Mouse (Mus musculus) MEL (cell line): ENCODE measurements around the gene Bmp7. TPM values are rescaled to one million over a fixed set of nuclear protein-coding genes. Genes with fewer than 3 reads are reported as not detected.

Source experiments
- DNase-seq: peaks from one replicate; pipeline ENCODE4 v3.0.0; 2011; ENCODE audit warnings: low read depth, low spot score
- H3K27ac ChIP-seq: 2 replicates; pipeline ENCODE4 v1.5.1; 2012; ENCODE audit warnings: low read depth, mild to moderate bottlenecking, control low read depth, low read length, moderate library complexity; ENCODE audit not compliant: control insufficient read depth
- H3K27me3 ChIP-seq, 2 experiments: fragments of 150-350 bp in 1 of 2; sonication (generic) in 1 of 2; 2 replicates each; pipeline ENCODE4 v1.6.1; 2012; ENCODE audit warnings: low read length in 2 of 2, mild to moderate bottlenecking in 2 of 2, improper control_type of control experiment in 1 of 2, moderate library complexity in 1 of 2; ENCODE audit not compliant: insufficient read depth in 2 of 2, control insufficient read depth in 1 of 2
- H3K36me3 ChIP-seq, 2 experiments: 2 replicates each; pipeline ENCODE4 v1.6.1; 2012 to 2014; ENCODE audit warnings: low read length in 2 of 2, improper control_type of control experiment in 1 of 2, inconsistent platforms in 1 of 2, mild to moderate bottlenecking in 1 of 2; ENCODE audit not compliant: insufficient read depth in 2 of 2, control insufficient read depth in 1 of 2
- H3K4me1 ChIP-seq, 2 experiments: fragments of 150-350 bp in 1 of 2; sonication (generic) in 1 of 2; 2 replicates each; pipeline ENCODE4 v1.6.1; 2012; ENCODE audit warnings: low read length in 2 of 2, improper control_type of control experiment in 1 of 2, mild to moderate bottlenecking in 1 of 2; ENCODE audit not compliant: insufficient read depth in 2 of 2, control insufficient read depth in 1 of 2
- H3K4me3 ChIP-seq, 2 experiments: fragments of 150-350 bp in 1 of 2; sonication (generic) in 1 of 2; 2 replicates each; pipeline ENCODE4 v1.5.1; 2012; ENCODE audit warnings: low read depth in 2 of 2, low read length in 2 of 2, mild to moderate bottlenecking in 2 of 2, moderate library complexity in 2 of 2, control low read depth in 1 of 2, improper control_type of control experiment in 1 of 2; ENCODE audit not compliant: control insufficient read depth in 1 of 2, insufficient read depth in 1 of 2
- H3K79me2 ChIP-seq: 2 replicates; pipeline ENCODE4 v1.6.1; 2012; ENCODE audit warnings: mild to moderate bottlenecking, low read length, moderate library complexity; ENCODE audit not compliant: control insufficient read depth, poor library complexity, insufficient read depth
- H3K9ac ChIP-seq: 2 replicates; pipeline ENCODE4 v1.6.1; 2012; ENCODE audit warnings: low read depth, mild to moderate bottlenecking, control low read depth, low read length, moderate library complexity; ENCODE audit not compliant: control insufficient read depth, poor library complexity, severe bottlenecking
- H3K9me3 ChIP-seq: fragments of 150-350 bp; sonication (generic); replicated peaks from 2 replicates; pipeline ENCODE4 v1.6.1; 2012; ENCODE audit warnings: mild to moderate bottlenecking, low read length, improper control_type of control experiment, moderate library complexity; ENCODE audit not compliant: insufficient read depth
- BHLHE40 ChIP-seq: IDR thresholded peaks from 2 replicates; pipeline ENCODE4 v1.6.1; 2012; ENCODE audit warnings: low read depth, mild to moderate bottlenecking, inconsistent platforms, low read length, improper control_type of control experiment, borderline replicate concordance
- ELF1 ChIP-seq: IDR thresholded peaks from 2 replicates; pipeline ENCODE4 v1.6.1; 2014; ENCODE audit warnings: low read depth, mild to moderate bottlenecking, inconsistent platforms, low read length, improper control_type of control experiment, moderate library complexity
- ETS1 ChIP-seq: IDR thresholded peaks from 2 replicates; pipeline ENCODE4 v1.6.1; 2012; ENCODE audit warnings: low read depth, mild to moderate bottlenecking, inconsistent platforms, low read length, improper control_type of control experiment, moderate library complexity
- KAT2A ChIP-seq: conservative IDR thresholded peaks from 2 replicates; pipeline ENCODE4 v1.6.1; 2012; ENCODE audit warnings: low read depth, low read length, improper control_type of control experiment, inconsistent platforms
- MAFK ChIP-seq: IDR thresholded peaks from 2 replicates; pipeline ENCODE4 v1.6.1; 2011; ENCODE audit warnings: low read depth, mild to moderate bottlenecking, low read length, improper control_type of control experiment, borderline replicate concordance
- MEF2A ChIP-seq: IDR thresholded peaks from 2 replicates; pipeline ENCODE4 v1.6.1; 2014; ENCODE audit warnings: low read depth, mild to moderate bottlenecking, inconsistent platforms, low read length, improper control_type of control experiment; ENCODE audit not compliant: poor library complexity, insufficient replicate concordance, severe bottlenecking; ENCODE audit errors: extremely low read depth
- MXI1 ChIP-seq: IDR thresholded peaks from 2 replicates; pipeline ENCODE4 v1.6.1; 2011; ENCODE audit warnings: mild to moderate bottlenecking, low read depth, low read length, improper control_type of control experiment
- MYC ChIP-seq: IDR thresholded peaks from 2 replicates; pipeline ENCODE4 v1.6.1; 2011; ENCODE audit warnings: low read depth, mild to moderate bottlenecking, low read length, improper control_type of control experiment, moderate library complexity
- NRF1 ChIP-seq: IDR thresholded peaks from 2 replicates; pipeline ENCODE4 v1.6.1; 2014; ENCODE audit warnings: low read depth, mild to moderate bottlenecking, inconsistent platforms, low read length, improper control_type of control experiment, moderate library complexity; ENCODE audit not compliant: poor library complexity, insufficient read depth, severe bottlenecking
- POLR2A ChIP-seq, 2 experiments: IDR thresholded peaks; 2 replicates each; pipeline ENCODE4 v1.6.1; 2011 to 2012; ENCODE audit warnings: low read length in 2 of 2, mild to moderate bottlenecking in 2 of 2, control low read depth in 1 of 2, improper control_type of control experiment in 1 of 2, low read depth in 1 of 2, moderate library complexity in 1 of 2; ENCODE audit not compliant: control insufficient read depth in 1 of 2, insufficient read depth in 1 of 2, poor library complexity in 1 of 2
- POLR2AphosphoS5 ChIP-seq: IDR thresholded peaks from 2 replicates; pipeline ENCODE4 v1.6.1; 2012; ENCODE audit warnings: low read depth, borderline replicate concordance, mild to moderate bottlenecking, inconsistent platforms, low read length, moderate library complexity, mixed read lengths
- RAD21 ChIP-seq: IDR thresholded peaks from 2 replicates; pipeline ENCODE4 v1.6.1; 2011; ENCODE audit warnings: mild to moderate bottlenecking, low read depth, low read length, improper control_type of control experiment
- RCOR1 ChIP-seq: IDR thresholded peaks from 2 replicates; pipeline ENCODE4 v1.6.1; 2012; ENCODE audit warnings: low read depth, mild to moderate bottlenecking, inconsistent platforms, low read length, improper control_type of control experiment
- SIN3A ChIP-seq: IDR thresholded peaks from 2 replicates; pipeline ENCODE4 v1.6.1; 2012; ENCODE audit warnings: low read length, improper control_type of control experiment, inconsistent platforms
- TAL1 ChIP-seq: IDR thresholded peaks from 2 replicates; pipeline ENCODE4 v1.6.1; 2012; ENCODE audit warnings: mild to moderate bottlenecking, inconsistent platforms, low read length, moderate library complexity, mixed read lengths
- TCF12 ChIP-seq: IDR thresholded peaks from 2 replicates; pipeline ENCODE4 v1.6.1; 2014; ENCODE audit warnings: low read depth, mild to moderate bottlenecking, inconsistent platforms, low read length, improper control_type of control experiment, moderate library complexity
- USF1 ChIP-seq: IDR thresholded peaks from 2 replicates; pipeline ENCODE4 v1.6.1; 2014; ENCODE audit warnings: low read depth, mild to moderate bottlenecking, inconsistent platforms, low read length, improper control_type of control experiment, moderate library complexity
- ZKSCAN1 ChIP-seq: IDR thresholded peaks from 2 replicates; pipeline ENCODE4 v1.6.1; 2012; ENCODE audit warnings: low read depth, mild to moderate bottlenecking, inconsistent platforms, low read length, improper control_type of control experiment, moderate library complexity
- polyA plus RNA-seq, 2 experiments: library from polyadenylated mRNA; stranded (reverse) in 1 of 2; unstranded in 1 of 2; fragments of >175 nt in 1 of 2; fragments of >200 nt in 1 of 2; gene quantifications; 2 replicates each; pipeline versions ENCODE4 v1.2.1 to v1.2.4; 2012; ENCODE audit warnings: low replicate concordance in 2 of 2, low read depth in 1 of 2; ENCODE audit not compliant: insufficient read length in 2 of 2, insufficient read depth in 1 of 2, missing spikeins in 1 of 2
- total RNA-seq: library from RNA; depleted of rRNA; stranded (reverse); fragments of 300-350 nt; gene quantifications from 2 replicates; pipeline ENCODE4 v1.2.3, GENCODE M21; 2012

Gene Bmp7
- total and polyA plus RNA-seq, 3 experiments, result not detected

- no peak overlapping the region for H3K4me3 ChIP-seq
- no peak for DNase-seq
- no peak overlapping the region for H3K27ac ChIP-seq
- no peaks in the 10 kb centered on the region for H3K36me3 ChIP-seq
- H3K9ac ChIP-seq, result no peak overlapping the region
- TF ChIP-seq ETS1 (no peak), POLR2AphosphoS5 (no peak), ZKSCAN1 (no peak), RCOR1 (no peak), TAL1 (no peak)
- no peaks in the 10 kb centered on the region for H3K79me2 ChIP-seq
- no peaks in the 10 kb centered on the region for H3K9me3 ChIP-seq
- no peaks in the 10 kb centered on the region for H3K27me3 ChIP-seq
- no peaks in the 10 kb centered on the region for H3K4me1 ChIP-seq
Observed at GRCm38 (mm10) chr2:172966480-172966879, 26.4 kb upstream of the Bmp7 start.

GRCm38 (mm10) chr2:172965249-172965648, 25.1 kb upstream of the Bmp7 start:
- DNase-seq, result no peak
- no peaks in the 10 kb centered on the region for H3K9me3 ChIP-seq
- no peak overlapping the region for H3K9ac ChIP-seq
- H3K4me1 ChIP-seq, result no peaks in the 10 kb centered on the region
- TF ChIP-seq POLR2A (IDR thresholded peaks at IDR 0.05; ENCODE audit: control insufficient read depth in 1 of 2, insufficient read depth in 1 of 2, low read depth in 1 of 2, low read length in 2 of 2, poor library complexity in 1 of 2) (no peak), TAL1 (no peak), ETS1 (no peak), SIN3A (no peak), MXI1 (no peak), BHLHE40 (no peak), NRF1 (no peak), MAFK (no peak), MYC (no peak), USF1 (no peak), TCF12 (no peak), MEF2A (no peak), RCOR1 (no peak), ELF1 (no peak), ZKSCAN1 (no peak), KAT2A (no peak), RAD21 (no peak)
- no peak overlapping the region for H3K4me3 ChIP-seq
- H3K27ac ChIP-seq, result no peak overlapping the region
- no peaks in the 10 kb centered on the region for H3K79me2 ChIP-seq
- no peaks in the 10 kb centered on the region for H3K27me3 ChIP-seq
- H3K36me3 ChIP-seq, result no peaks in the 10 kb centered on the region
